Mouse (Mus musculus) forebrain, embryonic 12.5 days (tissue): ENCODE results near the gene Kctd17. TPM values are rescaled to one million over a fixed set of nuclear protein-coding genes. Genes with fewer than 3 reads are reported as not detected.

ENCODE experiments used
- ATAC-seq: fragments of 200-750 bp; cut with Nextera tagmentation; 2 replicates; pipeline ENCODE4 v1.8.0; 2017; ENCODE audit warnings: moderate TSS enrichment; ENCODE audit not compliant: low FRiP score
- H3K27ac ChIP-seq: fragments of 300-500 bp; sonication (generic); 2 replicates; pipeline ENCODE4 v1.5.1; 2016; ENCODE audit warnings: mild to moderate bottlenecking
- H3K27me3 ChIP-seq: fragments of 300-500 bp; sonication (generic); 2 replicates; pipeline ENCODE4 v1.6.1; 2016; ENCODE audit warnings: mild to moderate bottlenecking
- H3K36me3 ChIP-seq: fragments of 300-500 bp; sonication (generic); replicated peaks from 2 replicates; pipeline ENCODE4 v1.6.1; 2016; ENCODE audit warnings: mild to moderate bottlenecking
- H3K4me1 ChIP-seq: fragments of 300-500 bp; sonication (generic); 2 replicates; pipeline ENCODE4 v1.6.1; 2016
- H3K4me2 ChIP-seq: fragments of 300-500 bp; sonication (generic); 2 replicates; pipeline ENCODE4 v1.6.1; 2016; ENCODE audit warnings: mild to moderate bottlenecking, moderate library complexity
- H3K4me3 ChIP-seq: fragments of 300-500 bp; sonication (generic); replicated peaks from 2 replicates; pipeline ENCODE4 v1.5.1; 2016; ENCODE audit warnings: mild to moderate bottlenecking
- H3K9ac ChIP-seq: fragments of 300-500 bp; sonication (generic); 2 replicates; pipeline ENCODE4 v1.6.1; 2016; ENCODE audit warnings: mild to moderate bottlenecking
- H3K9me3 ChIP-seq: fragments of 300-500 bp; sonication (generic); 2 replicates; pipeline ENCODE4 v1.6.1; 2016
- WGBS: fragments of 180-500 bp; shearing (Covaris S2); methylation state at CpG from one replicate; pipeline ENCODE4 v1.1.7; 2016; 5-methylcytosine and 5-hydroxymethylcytosine counted together
- polyA plus RNA-seq: library from polyadenylated mRNA; unstranded; fragments of >200 nt; fragmentation: Nextera tagmentation; extraction: Ambion mirVana; gene quantifications from 2 replicates; pipeline ENCODE4 v1.2.1, GENCODE M21; 2016

Gene Kctd17
- polyA plus RNA-seq, 1 experiment from 2014 or later = 67.3 TPM

GRCm38 (mm10) chr15:78438018-78438394, 9.6 kb downstream of the Kctd17 start:
- WGBS = 26% methylated on average over 4 of the region's 4 CpGs
- Histone ChIP-seq H3K27me3 (peaks cover 15% of the 10 kb centered on the region), H3K9me3 (no peaks in the 10 kb centered on the region), H3K4me1 (peaks cover 53% of the 10 kb centered on the region), H3K4me3 (no peak overlapping the region), H3K36me3 (peaks cover 27% of the 10 kb centered on the region), H3K9ac (no peak overlapping the region), H3K4me2 (no peak overlapping the region), H3K27ac (peak overlapping the region; percentile 25; the same call in 1 of the 2 replicates)
- ATAC-seq = no peak

GRCm38 (mm10) chr15:78438505-78438904, 10.1 kb downstream of the Kctd17 start:
- Histone ChIP-seq H3K27ac (no peak overlapping the region), H3K27me3 (peaks cover 15% of the 10 kb centered on the region), H3K4me1 (peaks cover 53% of the 10 kb centered on the region), H3K4me2 (no peak overlapping the region), H3K9me3 (no peaks in the 10 kb centered on the region), H3K4me3 (no peak overlapping the region), H3K36me3 (peaks cover 22% of the 10 kb centered on the region), H3K9ac (no peak overlapping the region)
- 55% methylated on average over 8 of the region's 8 CpGs for WGBS
- ATAC-seq = no peak

- Histone ChIP-seq H3K9ac (no peak overlapping the region), H3K27me3 (peaks cover 15% of the 10 kb centered on the region), H3K36me3 (peaks cover 17% of the 10 kb centered on the region), H3K27ac (no peak overlapping the region), H3K4me3 (no peak overlapping the region), H3K4me2 (no peak overlapping the region), H3K4me1 (peaks cover 53% of the 10 kb centered on the region), H3K9me3 (no peaks in the 10 kb centered on the region)
- no peak for ATAC-seq
- 60% methylated on average over 9 of the region's 9 CpGs for WGBS
Observed at GRCm38 (mm10) chr15:78438973-78439372, 10.6 kb downstream of the Kctd17 start.

- H3K9me3 ChIP-seq = no peaks in the 10 kb centered on the region
- no peak for ATAC-seq
- no peak overlapping the region for H3K4me3 ChIP-seq
- no peaks in the 10 kb centered on the region for H3K36me3 ChIP-seq
- no peak overlapping the region for H3K9ac ChIP-seq
- no peak overlapping the region for H3K27ac ChIP-seq
- no peak overlapping the region for H3K4me2 ChIP-seq
- H3K4me1 ChIP-seq = peaks cover 24% of the 10 kb centered on the region
- 92% methylated on average over 19 of the region's 19 CpGs for WGBS
- peaks cover 6% of the 10 kb centered on the region for H3K27me3 ChIP-seq
Observed at GRCm38 (mm10) chr15:78442231-78442630, 13.9 kb downstream of the Kctd17 start.

GRCm38 (mm10) chr15:78443857-78444256, 15.5 kb downstream of the Kctd17 start:
- H3K27ac ChIP-seq = no peak overlapping the region
- peaks cover 20% of the 10 kb centered on the region; the same call in 1 of the 2 replicates for H3K4me1 ChIP-seq

GRCm38 (mm10) chr15:78447121-78447520, 18.8 kb downstream of the Kctd17 start:
- Histone ChIP-seq H3K27me3 (peaks cover 3% of the 10 kb centered on the region; the same call in 1 of the 2 replicates), H3K4me3 (no peak overlapping the region), H3K4me1 (peaks cover 15% of the 10 kb centered on the region; the same call in 1 of the 2 replicates), H3K27ac (no peak overlapping the region), H3K36me3 (no peaks in the 10 kb centered on the region), H3K4me2 (no peak overlapping the region), H3K9ac (no peak overlapping the region), H3K9me3 (no peaks in the 10 kb centered on the region)
- WGBS = 42% methylated on average over 7 of the region's 7 CpGs
- no peak for ATAC-seq

More at GRCm38 (mm10) chr15:78443857-78444256, 15.5 kb downstream of the Kctd17 start:
- Histone ChIP-seq H3K9ac (no peak overlapping the region), H3K4me3 (no peak overlapping the region), H3K36me3 (no peaks in the 10 kb centered on the region), H3K27me3 (peaks cover 3% of the 10 kb centered on the region; the same call in 1 of the 2 replicates), H3K4me2 (no peak overlapping the region), H3K9me3 (no peaks in the 10 kb centered on the region)
- ATAC-seq = no peak
- 61% methylated on average over 6 of the region's 6 CpGs for WGBS

- peak overlapping the region; percentile 58 for H3K4me2 ChIP-seq
- ATAC-seq = peak; percentile 61
- H3K27ac ChIP-seq = peak overlapping the region; percentile 77
- no peaks in the 10 kb centered on the region for H3K9me3 ChIP-seq
- H3K4me1 ChIP-seq = peaks cover 15% of the 10 kb centered on the region; the same call in 1 of the 2 replicates
- peaks cover 3% of the 10 kb centered on the region; the same call in 1 of the 2 replicates for H3K27me3 ChIP-seq
- peak overlapping the region; percentile 24 for H3K4me3 ChIP-seq
- H3K36me3 ChIP-seq = no peaks in the 10 kb centered on the region
- peak overlapping the region; percentile 50; the same call in 1 of the 2 replicates for H3K9ac ChIP-seq
- 1% methylated on average over 22 of the region's 22 CpGs for WGBS
Observed at GRCm38 (mm10) chr15:78447746-78448535, 19.6 kb downstream of the Kctd17 start.

GRCm38 (mm10) chr15:78449131-78449530, 20.8 kb downstream of the Kctd17 start:
- Histone ChIP-seq H3K9ac (no peak overlapping the region), H3K9me3 (no peaks in the 10 kb centered on the region), H3K4me3 (no peak overlapping the region), H3K4me2 (no peak overlapping the region), H3K4me1 (peaks cover 15% of the 10 kb centered on the region; the same call in 1 of the 2 replicates), H3K27ac (no peak overlapping the region), H3K27me3 (peaks cover 3% of the 10 kb centered on the region; the same call in 1 of the 2 replicates), H3K36me3 (no peaks in the 10 kb centered on the region)
- no peak for ATAC-seq
- 80% methylated on average over 6 of the region's 6 CpGs for WGBS

- Histone ChIP-seq H3K4me2 (no peak overlapping the region), H3K36me3 (no peaks in the 10 kb centered on the region), H3K9me3 (no peaks in the 10 kb centered on the region), H3K27ac (no peak overlapping the region), H3K4me3 (no peak overlapping the region), H3K9ac (no peak overlapping the region), H3K4me1 (peaks cover 15% of the 10 kb centered on the region; the same call in 1 of the 2 replicates), H3K27me3 (peaks cover 3% of the 10 kb centered on the region; the same call in 1 of the 2 replicates)
- ATAC-seq = no peak
- WGBS = 38% methylated on average over 7 of the region's 7 CpGs
Observed at GRCm38 (mm10) chr15:78449694-78450418, 21.5 kb downstream of the Kctd17 start.

GRCm38 (mm10) chr15:78450419-78450768, 22.0 kb downstream of the Kctd17 start:
- H3K4me1 ChIP-seq = peaks cover 15% of the 10 kb centered on the region; the same call in 1 of the 2 replicates
- H3K4me3 ChIP-seq = no peak overlapping the region
- H3K9me3 ChIP-seq = no peaks in the 10 kb centered on the region
- peaks cover 3% of the 10 kb centered on the region; the same call in 1 of the 2 replicates for H3K27me3 ChIP-seq
- no peak overlapping the region for H3K27ac ChIP-seq
- 90% methylated on average over 6 of the region's 6 CpGs for whole genome bisulfite sequencing
- no peak overlapping the region for H3K9ac ChIP-seq
- no peak for ATAC-seq
- H3K36me3 ChIP-seq = no peaks in the 10 kb centered on the region
- no peak overlapping the region for H3K4me2 ChIP-seq

- Histone ChIP-seq H3K9me3 (no peaks in the 10 kb centered on the region), H3K4me3 (no peak overlapping the region), H3K9ac (no peak overlapping the region), H3K36me3 (no peaks in the 10 kb centered on the region), H3K27me3 (peaks cover 3% of the 10 kb centered on the region; the same call in 1 of the 2 replicates), H3K4me1 (peaks cover 15% of the 10 kb centered on the region; the same call in 1 of the 2 replicates), H3K4me2 (no peak overlapping the region), H3K27ac (no peak overlapping the region)
- no peak for ATAC-seq
- WGBS = 84% methylated on average over 2 of the region's 2 CpGs
Observed at GRCm38 (mm10) chr15:78451201-78451600, 22.8 kb downstream of the Kctd17 start.

- ATAC-seq = no peak
- no peaks in the 10 kb centered on the region for H3K27me3 ChIP-seq
- H3K4me3 ChIP-seq = no peak overlapping the region
- H3K9me3 ChIP-seq = no peaks in the 10 kb centered on the region
- H3K9ac ChIP-seq = no peak overlapping the region
- peaks cover 10% of the 10 kb centered on the region; the same call in 1 of the 2 replicates for H3K4me1 ChIP-seq
- 90% methylated on average over 3 of the region's 3 CpGs for WGBS
- H3K4me2 ChIP-seq = no peak overlapping the region
- H3K36me3 ChIP-seq = no peaks in the 10 kb centered on the region
- H3K27ac ChIP-seq = no peak overlapping the region
Observed at GRCm38 (mm10) chr15:78452929-78453328, 24.6 kb downstream of the Kctd17 start.
